Comparison of ENCODE assay signal across 8 mouse cellular contexts in the genomic region with DNA sequence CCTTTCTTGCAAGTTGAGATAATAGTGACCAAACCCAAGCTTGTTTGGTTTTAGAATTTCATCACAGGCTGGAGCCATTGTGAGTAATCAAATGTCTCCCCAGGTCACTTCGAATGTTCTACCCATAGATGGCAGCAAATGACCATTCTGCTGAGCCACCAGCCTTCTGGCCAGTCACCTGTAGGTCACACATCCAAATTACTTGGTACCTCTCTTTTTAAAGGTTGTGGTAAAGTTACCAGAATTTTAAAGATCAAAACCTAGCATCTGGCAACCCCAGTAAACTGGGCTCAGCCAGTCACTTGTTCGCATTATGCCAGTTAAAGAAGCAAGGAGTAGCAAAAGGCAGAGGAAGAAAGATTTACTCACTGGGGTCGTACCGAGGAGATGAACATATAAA. TPM values are rescaled to one million over a fixed set of nuclear protein-coding genes. Genes with fewer than 3 reads are reported as not detected.
DNase-seq lines count a peak whose midpoint lies in the region; ATAC-seq and TF ChIP-seq lines count a peak whose summit lies in the region.

No protein-coding gene starts in this region.

- no peak overlapping the region for H3K4me3 ChIP-seq in forebrain, embryonic 11.5 days (ENCODE audit: low read depth, low read length)
- no peak overlapping the region for H3K4me3 ChIP-seq in forebrain, embryonic 16.5 days (replicated peaks; ENCODE audit: low read length)
- no peak overlapping the region for H3K4me3 ChIP-seq in heart, embryonic 10.5 days
- no peak overlapping the region for H3K4me3 ChIP-seq in lung, embryonic 14.5 days (ENCODE audit: low read depth, low read length)

- no peaks in the 10 kb centered on the region for H3K27me3 ChIP-seq in forebrain, embryonic 11.5 days (ENCODE audit: control insufficient read depth, insufficient read depth, low read length)
- H3K27me3 ChIP-seq in forebrain, embryonic 16.5 days (replicated peaks; ENCODE audit: control insufficient read depth, insufficient read depth, low read length) = no peaks in the 10 kb centered on the region
- peaks cover 3% of the 10 kb centered on the region for H3K27me3 ChIP-seq in heart, embryonic 10.5 days (ENCODE audit: insufficient read depth, poor library complexity, severe bottlenecking)
- no peaks in the 10 kb centered on the region for H3K27me3 ChIP-seq in lung, embryonic 14.5 days (ENCODE audit: insufficient read depth, low read length)

- no peak overlapping the region for H3K4me2 ChIP-seq in forebrain, embryonic 11.5 days (ENCODE audit: low read depth, low read length, severe bottlenecking)
- no peak overlapping the region for H3K4me2 ChIP-seq in forebrain, embryonic 16.5 days (ENCODE audit: low read length)
- no peak overlapping the region for H3K4me2 ChIP-seq in lung, embryonic 14.5 days

- peak; percentile 84 for TF ChIP-seq CTCF in lung, embryonic 14.5 days (IDR thresholded peaks at IDR 0.05; ENCODE audit: low read depth)

- no peaks in the 10 kb centered on the region for H3K4me1 ChIP-seq in forebrain, embryonic 11.5 days (replicated peaks; ENCODE audit: control insufficient read depth, insufficient read depth, low read length)
- peaks cover 12% of the 10 kb centered on the region for H3K4me1 ChIP-seq in forebrain, embryonic 16.5 days (replicated peaks; ENCODE audit: control insufficient read depth, insufficient read depth, low read length)
- no peaks in the 10 kb centered on the region for H3K4me1 ChIP-seq in heart, embryonic 10.5 days
- H3K4me1 ChIP-seq in lung, embryonic 14.5 days (ENCODE audit: insufficient read depth) = no peaks in the 10 kb centered on the region

- WGBS in forebrain, embryonic 11.5 days = 61% methylated on average over 4 of the region's 4 CpGs
- 62% methylated on average over 4 of the region's 4 CpGs for WGBS in forebrain, embryonic 16.5 days
- WGBS in heart, embryonic 10.5 days = 61% methylated on average over 4 of the region's 4 CpGs
- WGBS in lung, embryonic 14.5 days = 59% methylated on average over 4 of the region's 4 CpGs

- H3K27ac ChIP-seq in forebrain, embryonic 11.5 days (ENCODE audit: low read depth, low read length) = no peak overlapping the region
- H3K27ac ChIP-seq in forebrain, embryonic 16.5 days (ENCODE audit: low read length) = no peak overlapping the region
- no peak overlapping the region for H3K27ac ChIP-seq in heart, embryonic 10.5 days
- no peak overlapping the region for H3K27ac ChIP-seq in lung, embryonic 14.5 days (ENCODE audit: low read depth)

- H3K9ac ChIP-seq in forebrain, embryonic 11.5 days (ENCODE audit: low read length) = no peak overlapping the region
- no peak overlapping the region for H3K9ac ChIP-seq in forebrain, embryonic 16.5 days (replicated peaks; ENCODE audit: low read depth, low read length)
- H3K9ac ChIP-seq in lung, embryonic 14.5 days = no peak overlapping the region

- DNase-seq in forebrain, embryonic 11.5 days (ENCODE audit: low spot score) = peak; percentile 68
- DNase-seq in right cerebral cortex, postnatal 25 days = peak; percentile 30
- DNase-seq in right cerebral cortex, postnatal 36 days (ENCODE audit: low spot score in 2 of 2) = no peak
- DNase-seq in cerebellum, adult 18-20 months = peak; percentile 77 to 81
- DNase-seq in heart, embryonic 10.5 days (ENCODE audit: low spot score) = peak; percentile 75
- peak; percentile 84 for DNase-seq in lung, embryonic 14.5 days
- DNase-seq in testis, postnatal 10 days (ENCODE audit: low spot score) = peak; percentile 49

- no peak for ATAC-seq in forebrain, embryonic 11.5 days (replicated peaks; ENCODE audit: low FRiP score)
- no peak for ATAC-seq in forebrain, embryonic 16.5 days
- no peak for ATAC-seq in lung, embryonic 14.5 days (ENCODE audit: insufficient read depth)

- H3K36me3 ChIP-seq in forebrain, embryonic 11.5 days (ENCODE audit: control insufficient read depth, insufficient read depth, low read length) = no peaks in the 10 kb centered on the region
- H3K36me3 ChIP-seq in forebrain, embryonic 16.5 days (ENCODE audit: control insufficient read depth, insufficient read depth) = no peaks in the 10 kb centered on the region
- H3K36me3 ChIP-seq in heart, embryonic 10.5 days = no peaks in the 10 kb centered on the region
- H3K36me3 ChIP-seq in lung, embryonic 14.5 days (ENCODE audit: insufficient read depth) = no peaks in the 10 kb centered on the region

- H3K9me3 ChIP-seq in forebrain, embryonic 11.5 days (ENCODE audit: control insufficient read depth, low read length) = no peaks in the 10 kb centered on the region
- no peaks in the 10 kb centered on the region for H3K9me3 ChIP-seq in forebrain, embryonic 16.5 days (ENCODE audit: control insufficient read depth, low read length)
- H3K9me3 ChIP-seq in heart, embryonic 10.5 days = no peaks in the 10 kb centered on the region
- H3K9me3 ChIP-seq in lung, embryonic 14.5 days (ENCODE audit: low read depth, low read length) = no peaks in the 10 kb centered on the region

RNA-seq across cellular contexts. Expression of a gene that starts 19.6 kb away (rescaled TPM):
- polyA plus RNA-seq in forebrain, embryonic 11.5 days (2014; fragmentation: Nextera tagmentation; extraction: Ambion mirVana) = 10.0 and 13.5 TPM in 2 replicates
- 51.6 and 56.0 TPM in 2 replicates for polyA plus RNA-seq in forebrain, embryonic 16.5 days (2015; fragmentation: Nextera tagmentation; extraction: Ambion mirVana)
- polyA plus RNA-seq in heart, embryonic 10.5 days (2016; fragmentation: Nextera tagmentation; extraction: Ambion mirVana) = 1.4 and 1.5 TPM in 2 replicates
- 3.6 and 6.4 TPM in 2 replicates for polyA plus RNA-seq in lung, embryonic 14.5 days (2014; fragmentation: Nextera tagmentation; extraction: Ambion mirVana)

RNA-seq across cellular contexts. Expression of a gene that starts 35.9 kb away (rescaled TPM):
- polyA plus RNA-seq in forebrain, embryonic 11.5 days (2014; fragmentation: Nextera tagmentation; extraction: Ambion mirVana) = 12.2 and 12.9 TPM in 2 replicates
- 6.9 TPM in 2 replicates for polyA plus RNA-seq in forebrain, embryonic 16.5 days (2015; fragmentation: Nextera tagmentation; extraction: Ambion mirVana)
- polyA plus RNA-seq in heart, embryonic 10.5 days (2016; fragmentation: Nextera tagmentation; extraction: Ambion mirVana) = 13.6 and 15.2 TPM in 2 replicates
- polyA plus RNA-seq in lung, embryonic 14.5 days (2014; fragmentation: Nextera tagmentation; extraction: Ambion mirVana) = 17.3 and 18.9 TPM in 2 replicates

Comparison
In these comparisons a context has a peak if more than half of its experiments do, and no peak if none do; other contexts are left out.
1. DNase-seq: peak in forebrain, embryonic 11.5 days (single experiment), right cerebral cortex, postnatal 25 days (single experiment), cerebellum, adult 18-20 months (2 of 2), heart, embryonic 10.5 days (single experiment), lung, embryonic 14.5 days (single experiment) and testis, postnatal 10 days (single experiment); none in right cerebral cortex, postnatal 36 days (0 of 2).